Mouse (Mus musculus): ENCODE measurements around the gene Abca17. TPM values are rescaled to one million over a fixed set of nuclear protein-coding genes. Genes with fewer than 3 reads are reported as not detected.

The Abca17 gene
- polyA plus RNA-seq, 2 experiments from 2014 or later = 0.21 TPM; not detected in 1

GRCm38 (mm10) chr17:24344672-24345071 is 6.2 kb downstream of the Abca17 start:
- peak; percentile 52 for ATAC-seq

DNA sequence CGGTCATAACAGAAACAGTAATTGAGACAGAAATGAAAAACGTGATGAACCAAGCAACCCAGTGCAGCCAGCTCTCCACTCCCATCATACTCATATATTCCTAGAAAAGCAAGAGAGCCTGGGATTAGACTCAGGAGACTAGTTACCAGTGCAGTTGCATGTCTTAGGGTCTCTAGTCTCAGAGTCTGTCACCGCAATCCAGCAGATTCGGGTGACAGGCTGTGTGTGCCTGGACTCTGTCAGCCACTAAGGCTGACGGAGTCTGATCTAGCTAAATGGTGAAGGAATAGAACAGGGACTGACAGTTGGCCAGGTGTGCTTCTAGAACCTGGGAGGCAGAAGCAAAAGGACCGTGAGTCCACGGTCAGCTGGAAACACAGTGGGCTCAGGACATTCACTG is 23.2 kb downstream of the Abca17 start:
- no peak for ATAC-seq

GRCm38 (mm10) chr17:24325051-24325450 is 25.8 kb downstream of the Abca17 start:
- ATAC-seq = no peak

GRCm38 (mm10) chr17:24320826-24321225 is 30.0 kb downstream of the Abca17 start:
- no peak for ATAC-seq

DNA sequence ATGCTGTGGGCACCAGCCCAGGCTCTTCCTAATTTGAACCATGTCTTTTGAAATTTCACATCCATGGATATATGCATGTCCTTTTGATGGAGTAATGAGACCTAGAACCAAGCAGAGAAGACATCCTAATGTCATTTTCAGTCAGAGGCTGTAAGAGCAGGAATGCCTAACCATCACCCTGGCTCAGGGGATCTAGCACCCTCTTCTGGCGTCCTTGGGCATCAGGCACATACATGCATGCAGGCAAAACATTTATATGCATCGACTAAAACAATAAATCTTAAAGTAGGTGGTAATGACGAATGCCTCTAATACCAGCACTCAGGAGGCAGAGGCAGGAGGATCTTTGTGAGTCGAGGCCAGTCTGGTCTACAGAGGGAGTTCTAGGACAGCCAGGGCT is 43.4 kb downstream of the Abca17 start:
- no peak for ATAC-seq

DNA sequence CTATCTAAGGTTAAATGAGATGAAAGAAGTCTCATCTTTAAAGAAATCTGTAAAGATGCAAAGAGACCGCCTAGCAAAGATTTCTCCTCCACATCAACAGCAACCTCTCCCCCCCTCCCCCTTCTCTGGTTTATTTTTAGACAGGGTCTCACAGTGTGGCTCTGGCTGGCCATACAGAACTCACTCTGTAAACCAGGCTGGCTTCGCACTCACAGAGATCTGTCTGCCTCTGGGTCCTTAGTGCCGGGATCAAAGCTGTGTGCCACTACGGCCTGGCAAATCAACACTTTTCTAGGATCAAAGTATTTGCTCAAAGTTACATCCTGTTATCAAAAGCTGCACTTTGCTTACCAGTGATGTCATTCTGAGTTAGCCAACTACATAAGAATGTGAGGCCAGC is 50.2 kb downstream of the Abca17 start:
- no peak for ATAC-seq

- no peak for ATAC-seq
Measured at GRCm38 (mm10) chr17:24289338-24289737, 61.5 kb downstream of the Abca17 start.

- ATAC-seq = no peak
Measured at GRCm38 (mm10) chr17:24288477-24288876, 62.4 kb downstream of the Abca17 start.

DNA sequence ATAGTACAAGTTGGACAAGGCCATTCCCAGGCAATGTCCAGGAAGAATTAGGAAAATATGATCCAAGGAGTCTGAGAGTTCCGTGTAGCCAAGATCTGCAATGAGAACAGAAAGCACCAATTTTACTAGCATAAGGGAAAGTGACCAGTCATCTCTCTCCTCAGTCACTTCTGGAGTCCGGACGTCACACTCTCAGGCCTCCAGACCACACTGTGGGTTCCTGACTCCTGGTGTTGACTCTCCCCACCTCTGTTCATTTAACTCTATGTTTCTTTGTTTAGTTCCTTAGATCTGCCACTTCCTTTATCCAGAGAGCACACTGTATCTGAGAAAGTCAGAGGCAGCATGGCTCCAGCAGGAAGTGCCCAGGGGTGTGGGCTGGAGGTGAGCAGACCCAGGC is 65.2 kb downstream of the Abca17 start:
- ATAC-seq = peak; percentile 46

- no peak for ATAC-seq
Measured at GRCm38 (mm10) chr17:24283266-24283818, 67.5 kb downstream of the Abca17 start.

DNA sequence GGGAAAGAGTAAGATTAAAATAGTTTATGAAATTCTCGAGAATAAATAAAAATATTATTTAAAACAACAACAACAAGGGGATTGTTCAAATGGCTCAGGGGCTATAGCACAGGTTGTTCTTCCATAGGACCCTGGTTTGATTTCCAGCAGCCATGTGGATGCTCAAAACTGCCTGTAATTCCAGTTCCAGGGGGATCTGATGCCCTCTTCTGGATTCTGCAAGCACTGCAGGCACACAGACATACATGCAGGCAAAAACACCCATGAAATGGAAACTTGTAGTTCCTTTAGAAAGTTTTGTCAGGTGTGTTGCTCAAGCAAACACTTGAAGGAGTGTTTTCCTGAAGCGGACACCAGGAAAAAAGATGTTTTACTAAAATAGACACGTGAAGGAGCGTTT is 68.2 kb downstream of the Abca17 start:
- no peak for ATAC-seq

DNA sequence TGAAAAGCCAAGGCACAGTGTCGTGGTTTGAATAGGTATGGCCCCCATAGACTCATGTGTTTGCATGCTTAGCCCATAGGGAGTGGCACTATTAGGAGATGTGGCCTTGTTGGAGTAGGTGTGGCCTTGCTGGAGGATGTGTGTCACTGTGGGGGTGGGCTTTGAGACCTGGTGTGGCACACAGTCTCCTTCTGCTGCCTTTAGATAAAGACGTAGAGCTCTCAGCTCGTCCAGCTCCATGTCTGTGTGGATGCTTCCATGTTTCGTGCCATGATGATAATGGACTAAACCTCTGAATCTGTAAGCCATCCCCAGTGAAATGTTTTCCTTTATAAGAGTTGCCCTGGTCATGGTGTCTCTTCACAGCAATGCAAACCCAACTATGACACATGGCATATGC is 71.0 kb downstream of the Abca17 start:
- no peak for ATAC-seq

GRCm38 (mm10) chr17:24267133-24267532 is 83.7 kb downstream of the Abca17 start:
- no peak for ATAC-seq

- no peak for ATAC-seq
Measured at GRCm38 (mm10) chr17:24264766-24265165, 86.1 kb downstream of the Abca17 start.

DNA sequence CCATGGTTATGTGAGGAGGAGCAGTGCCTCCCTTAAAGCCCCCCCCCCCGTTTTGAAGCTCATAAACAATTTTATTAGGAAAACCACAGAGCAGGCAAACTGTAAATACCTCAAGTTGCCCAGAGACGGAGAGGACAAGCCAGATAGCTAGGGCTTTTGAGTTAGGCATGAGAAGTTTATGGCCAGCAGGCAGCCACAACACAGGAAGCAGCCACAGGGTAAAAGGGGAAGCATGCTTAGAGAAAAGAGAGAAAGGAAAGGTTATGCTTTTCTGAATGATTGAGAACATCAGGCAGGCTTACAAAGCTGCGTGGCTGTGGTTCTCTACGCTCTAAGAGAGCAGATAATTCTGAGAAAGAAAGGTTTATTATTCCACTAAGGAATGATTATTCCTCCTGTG is 90.4 kb downstream of the Abca17 start:
- ATAC-seq = no peak

- no peak for ATAC-seq
Measured at GRCm38 (mm10) chr17:24259702-24260101, 91.2 kb downstream of the Abca17 start.

GRCm38 (mm10) chr17:24258981-24259380 is 91.9 kb downstream of the Abca17 start:
- ATAC-seq = no peak

GRCm38 (mm10) chr17:24252329-24252728 is 98.5 kb downstream of the Abca17 start:
- ATAC-seq = no peak

- peak; percentile 100 for ATAC-seq
Measured at GRCm38 (mm10) chr17:24251320-24252069, 99.4 kb downstream of the Abca17 start, which contains the start of gene Ccnf. Gene Ccnf (minus strand): TSS chr17:24251484.

- ATAC-seq = peak; percentile 8
Measured at GRCm38 (mm10) chr17:24250988-24251319, 99.9 kb downstream of the Abca17 start.

DNA sequence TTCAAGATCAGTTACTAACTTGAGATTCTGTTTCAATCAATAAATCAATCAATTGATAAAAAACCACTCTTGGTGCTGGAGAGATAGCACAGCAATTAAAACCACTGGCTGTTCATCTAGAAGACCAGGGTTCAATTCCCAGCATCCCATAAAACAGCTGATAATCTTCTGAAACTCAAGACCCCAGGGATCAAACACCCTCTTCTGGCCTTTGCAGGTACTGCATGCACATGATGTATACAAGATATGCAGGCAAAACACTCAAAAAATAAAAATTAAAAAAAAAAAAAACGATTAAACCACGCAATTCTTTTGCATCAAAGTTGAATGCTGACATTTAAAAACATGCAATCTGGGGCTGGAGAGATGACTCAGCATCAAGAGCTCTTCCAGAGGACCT is 102.2 kb downstream of the Abca17 start:
- no peak for ATAC-seq

GRCm38 (mm10) chr17:24244061-24244460 is 106.8 kb downstream of the Abca17 start:
- no peak for ATAC-seq

DNA sequence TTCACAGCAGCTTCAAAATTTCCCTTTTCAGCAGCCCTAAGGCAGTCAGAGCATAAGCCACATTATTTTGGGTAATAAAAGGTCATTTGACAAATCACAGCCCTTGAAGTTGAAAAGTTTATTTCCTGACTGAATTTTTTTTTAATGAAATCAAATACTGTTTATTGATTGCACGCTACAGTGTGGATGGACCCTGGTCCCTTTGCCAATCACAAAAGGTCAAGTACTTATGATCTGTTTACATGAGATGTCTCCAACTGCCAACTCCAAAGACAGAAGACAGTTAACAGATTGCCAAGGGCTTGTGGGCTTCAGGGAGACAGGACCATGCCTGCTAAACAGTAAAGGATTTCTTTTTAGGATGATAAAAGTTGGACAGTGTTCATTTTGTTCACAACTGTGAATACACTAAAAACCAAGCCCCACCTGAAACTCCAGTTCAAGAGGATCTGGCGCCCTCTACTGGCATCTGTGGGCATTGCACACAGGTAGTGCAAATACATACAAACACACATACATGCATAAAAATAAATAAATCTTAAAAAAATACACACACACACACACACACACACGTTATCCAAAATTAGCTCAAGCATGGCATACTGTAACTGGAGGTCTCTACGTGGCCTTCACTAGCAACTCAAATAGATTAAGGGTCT is 107.4 kb downstream of the Abca17 start:
- ATAC-seq = no peak

- ATAC-seq = no peak
Measured at GRCm38 (mm10) chr17:24236921-24237320, 113.9 kb downstream of the Abca17 start.

Measured in activated CD4-positive, CD25-positive, alpha-beta regulatory T cell, adult 4 months (primary cell).